Mouse (Mus musculus) heart, embryonic 13.5 days (tissue): Measurements from ENCODE around the gene Me1. TPM values are rescaled to one million over a fixed set of nuclear protein-coding genes. Genes with fewer than 3 reads are reported as not detected.
"Not testable (repeated sequence)": the region's sequence is repeated elsewhere in the genome, so short reads cannot be mapped to it uniquely, and the experiment has no call there.

Experiments
- ATAC-seq: fragments of 200-750 bp; cut with Nextera tagmentation; 2 replicates; pipeline ENCODE4 v1.8.0; 2017; ENCODE audit warnings: moderate TSS enrichment; ENCODE audit not compliant: insufficient number of reproducible peaks, low FRiP score, low TSS enrichment; ENCODE audit errors: extremely low read depth
- H3K27ac ChIP-seq: fragments of 300-500 bp; sonication (generic); replicated peaks from 2 replicates; pipeline ENCODE4 v1.5.1; 2015; ENCODE audit warnings: moderate library complexity, mild to moderate bottlenecking, inconsistent platforms
- H3K27me3 ChIP-seq: fragments of 300-500 bp; sonication (generic); replicated peaks from 2 replicates; pipeline ENCODE4 v1.6.1; 2015; ENCODE audit warnings: mild to moderate bottlenecking, inconsistent platforms
- H3K36me3 ChIP-seq: fragments of 300-500 bp; sonication (generic); 2 replicates; pipeline ENCODE4 v1.6.1; 2015; ENCODE audit warnings: mild to moderate bottlenecking, inconsistent platforms
- H3K4me1 ChIP-seq: fragments of 300-500 bp; sonication (generic); 2 replicates; pipeline ENCODE4 v1.6.1; 2015; ENCODE audit warnings: inconsistent platforms
- H3K4me2 ChIP-seq: fragments of 300-500 bp; sonication (generic); 2 replicates; pipeline ENCODE4 v1.6.1; 2015; ENCODE audit warnings: inconsistent platforms, mild to moderate bottlenecking, moderate library complexity
- H3K4me3 ChIP-seq: fragments of 300-500 bp; sonication (generic); 2 replicates; pipeline ENCODE4 v1.5.1; 2015; ENCODE audit warnings: moderate library complexity, mild to moderate bottlenecking, inconsistent platforms
- H3K9ac ChIP-seq: fragments of 300-500 bp; sonication (generic); 2 replicates; pipeline ENCODE4 v1.6.1; 2015; ENCODE audit warnings: inconsistent platforms, mild to moderate bottlenecking, moderate library complexity
- H3K9me3 ChIP-seq: fragments of 300-500 bp; sonication (generic); 2 replicates; pipeline ENCODE4 v1.6.1; 2016; ENCODE audit warnings: inconsistent platforms
- WGBS: fragments of 180-500 bp; shearing (Covaris S2); methylation state at CpG from one replicate; pipeline ENCODE4 v1.1.7; 2015; ENCODE audit warnings: mixed read lengths; 5-methylcytosine and 5-hydroxymethylcytosine counted together
- polyA plus RNA-seq: library from polyadenylated mRNA; unstranded; fragments of >200 nt; fragmentation: Nextera tagmentation; extraction: Ambion mirVana; gene quantifications from 2 replicates; pipeline ENCODE4 v1.2.1, GENCODE M21; 2015

The Me1 gene
- polyA plus RNA-seq, 1 experiment from 2014 or later: 32.2 TPM

- Histone ChIP-seq H3K4me1 (peaks cover 28% of the 10 kb centered on the region), H3K4me3 (no peak overlapping the region), H3K4me2 (no peak overlapping the region), H3K27me3 (no peaks in the 10 kb centered on the region), H3K9ac (no peak overlapping the region), H3K36me3 (no peaks in the 10 kb centered on the region), H3K27ac (no peak overlapping the region), H3K9me3 (no peaks in the 10 kb centered on the region)
- WGBS: 75% methylated on average over 3 of the region's 3 CpGs
- no peak for ATAC-seq
Measured at GRCm38 (mm10) chr9:86626906-86627305, 68.8 kb downstream of the Me1 start.

- ATAC-seq: no peak
- no peaks in the 10 kb centered on the region for H3K27me3 ChIP-seq
- H3K4me2 ChIP-seq: no peak overlapping the region
- H3K4me1 ChIP-seq: peaks cover 21% of the 10 kb centered on the region
- H3K9ac ChIP-seq: no peak overlapping the region
- H3K36me3 ChIP-seq: no peaks in the 10 kb centered on the region
- WGBS: 83% methylated on average over 6 of the region's 6 CpGs
- H3K9me3 ChIP-seq: no peaks in the 10 kb centered on the region
- no peak overlapping the region for H3K27ac ChIP-seq
- no peak overlapping the region for H3K4me3 ChIP-seq
Measured at GRCm38 (mm10) chr9:86624781-86625180, 71.0 kb downstream of the Me1 start.

- Histone ChIP-seq H3K9ac (no peak overlapping the region), H3K36me3 (no peaks in the 10 kb centered on the region), H3K4me1 (peaks cover 22% of the 10 kb centered on the region), H3K9me3 (no peaks in the 10 kb centered on the region), H3K4me2 (no peak overlapping the region), H3K27me3 (no peaks in the 10 kb centered on the region), H3K4me3 (no peak overlapping the region), H3K27ac (no peak overlapping the region)
- ATAC-seq: no peak
- WGBS: 78% methylated on average over 12 of the region's 12 CpGs
Measured at GRCm38 (mm10) chr9:86624039-86624438, 71.7 kb downstream of the Me1 start.

- no peaks in the 10 kb centered on the region for H3K36me3 ChIP-seq
- H3K27ac ChIP-seq: no peak overlapping the region
- H3K4me3 ChIP-seq: no peak overlapping the region
- no peaks in the 10 kb centered on the region for H3K9me3 ChIP-seq
- ATAC-seq: no peak
- no peaks in the 10 kb centered on the region for H3K27me3 ChIP-seq
- H3K4me1 ChIP-seq: peaks cover 32% of the 10 kb centered on the region
- 74% methylated on average over 2 of the region's 2 CpGs for WGBS
- no peak overlapping the region for H3K4me2 ChIP-seq
- H3K9ac ChIP-seq: no peak overlapping the region
Measured at GRCm38 (mm10) chr9:86622062-86622461, 73.7 kb downstream of the Me1 start.

DNA sequence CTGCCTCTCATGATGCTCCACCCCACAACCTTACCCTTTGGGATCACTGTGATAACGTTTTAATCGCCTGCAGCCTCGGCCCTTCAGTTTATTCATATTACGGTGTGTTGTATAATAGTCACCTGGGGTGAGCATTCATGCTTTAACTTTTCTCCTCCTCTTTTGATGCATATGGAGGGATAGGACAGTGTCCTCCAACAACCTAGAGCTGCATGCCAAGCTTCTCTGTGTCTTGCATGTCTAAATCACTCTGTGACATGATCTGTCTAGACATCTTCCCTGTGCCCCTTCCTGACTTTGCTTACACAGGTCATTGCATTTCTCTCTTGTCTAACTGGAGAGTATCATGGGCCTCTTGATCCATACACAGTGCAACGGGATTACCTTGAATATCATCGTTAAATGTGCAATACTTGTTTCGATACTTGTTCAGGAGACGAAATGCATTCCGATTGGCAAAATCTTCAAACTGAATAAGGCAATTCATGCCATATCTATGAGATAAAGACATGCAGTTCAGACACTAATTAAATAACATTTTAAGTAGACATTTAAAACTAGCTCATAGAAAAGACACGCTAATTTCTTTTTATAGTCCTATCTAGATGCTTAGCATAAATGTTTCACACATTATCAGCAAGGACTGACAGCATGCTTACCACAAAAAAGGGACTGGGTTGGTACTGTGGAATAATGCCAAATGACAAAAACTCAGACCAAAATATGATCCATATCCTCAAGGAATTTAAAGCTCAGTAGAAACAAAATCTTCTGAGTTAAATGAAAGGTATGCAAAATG lies 76.2 kb downstream of the Me1 start:
- Histone ChIP-seq H3K9me3 (no peaks in the 10 kb centered on the region), H3K4me1 (peaks cover 28% of the 10 kb centered on the region), H3K4me2 (no peak overlapping the region), H3K27ac (0 out of 2 replicates have a peak overlapping the region, but pooled peaks have one; percentile 1), H3K9ac (no peak overlapping the region), H3K4me3 (no peak overlapping the region), H3K36me3 (no peaks in the 10 kb centered on the region), H3K27me3 (no peaks in the 10 kb centered on the region)
- 69% methylated on average over 10 of the region's 10 CpGs for WGBS
- no peak for ATAC-seq

- peak overlapping the region; percentile 51 for H3K27ac ChIP-seq
- WGBS: 48% methylated on average over 7 of the region's 7 CpGs
- no peak for ATAC-seq
Measured at GRCm38 (mm10) chr9:86617837-86618492, 77.8 kb downstream of the Me1 start.

GRCm38 (mm10) chr9:86615765-86616164 lies 80.0 kb downstream of the Me1 start:
- H3K4me1 ChIP-seq: peaks cover 28% of the 10 kb centered on the region
- WGBS: 73% methylated on average over 1 of the region's 1 CpGs
- ATAC-seq: no peak

More at GRCm38 (mm10) chr9:86617837-86618492, 77.8 kb downstream of the Me1 start:
- H3K9me3 ChIP-seq: no peaks in the 10 kb centered on the region
- H3K9ac ChIP-seq: no peak overlapping the region
- no peaks in the 10 kb centered on the region for H3K27me3 ChIP-seq
- H3K4me2 ChIP-seq: no peak overlapping the region
- H3K4me3 ChIP-seq: no peak overlapping the region
- H3K4me1 ChIP-seq: peaks cover 28% of the 10 kb centered on the region
- no peaks in the 10 kb centered on the region for H3K36me3 ChIP-seq

DNA sequence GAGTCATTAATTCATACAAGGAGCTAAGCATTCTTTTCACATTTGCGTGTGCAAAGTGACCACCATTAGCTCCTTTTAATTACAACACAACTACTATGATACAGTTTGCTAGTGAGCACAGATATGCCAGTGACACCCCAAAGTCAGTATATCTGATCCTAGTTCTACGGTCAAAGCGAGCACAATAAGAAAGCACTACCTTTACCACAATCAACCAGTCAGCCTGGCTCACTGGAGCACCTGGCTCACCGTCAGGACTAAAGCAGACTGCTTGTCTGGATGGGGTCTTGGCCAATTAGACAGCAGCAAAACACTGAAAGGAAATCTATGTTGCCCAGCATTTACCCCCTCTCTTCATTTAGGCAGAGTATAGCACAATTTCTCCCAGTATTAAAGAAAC lies 83.7 kb downstream of the Me1 start:
- no peak for ATAC-seq
- H3K9ac ChIP-seq: no peak overlapping the region
- peaks cover 9% of the 10 kb centered on the region for H3K4me1 ChIP-seq
- H3K36me3 ChIP-seq: peaks cover 12% of the 10 kb centered on the region
- no peak overlapping the region for H3K4me2 ChIP-seq
- H3K27ac ChIP-seq: no peak overlapping the region
- 87% methylated on average over 4 of the region's 4 CpGs for WGBS
- no peak overlapping the region for H3K4me3 ChIP-seq
- H3K27me3 ChIP-seq: no peaks in the 10 kb centered on the region
- H3K9me3 ChIP-seq: no peaks in the 10 kb centered on the region

More at GRCm38 (mm10) chr9:86615765-86616164, 80.0 kb downstream of the Me1 start:
- Histone ChIP-seq H3K4me3 (no peak overlapping the region), H3K27me3 (no peaks in the 10 kb centered on the region), H3K4me2 (no peak overlapping the region), H3K36me3 (peaks cover 10% of the 10 kb centered on the region), H3K27ac (no peak overlapping the region), H3K9ac (no peak overlapping the region), H3K9me3 (no peaks in the 10 kb centered on the region)

DNA sequence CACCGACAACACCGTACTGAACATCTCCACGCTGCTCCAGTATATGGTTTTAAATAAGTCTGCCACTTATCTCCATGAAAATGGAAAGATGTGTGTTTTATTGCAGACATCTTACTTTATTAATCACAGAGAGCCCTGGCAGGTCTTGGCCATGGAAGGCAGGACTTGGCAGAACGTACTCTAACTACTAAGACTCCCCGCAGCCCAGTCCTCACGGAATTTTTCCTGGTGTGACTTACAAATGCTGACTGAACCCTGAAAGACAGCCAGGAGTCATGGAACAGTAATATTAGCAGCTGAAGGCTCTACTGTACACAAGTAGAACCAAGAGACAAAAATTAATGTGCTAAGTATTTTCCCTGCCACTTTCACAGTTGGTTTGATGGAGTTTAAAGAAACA lies 90.0 kb downstream of the Me1 start:
- Histone ChIP-seq H3K4me3 (no peak overlapping the region), H3K27ac (peak overlapping the region; percentile 59), H3K4me2 (no peak overlapping the region), H3K36me3 (peaks cover 2% of the 10 kb centered on the region), H3K9me3 (no peaks in the 10 kb centered on the region), H3K27me3 (no peaks in the 10 kb centered on the region), H3K4me1 (peaks cover 21% of the 10 kb centered on the region), H3K9ac (no peak overlapping the region)
- WGBS: 66% methylated on average over 6 of the region's 6 CpGs
- ATAC-seq: no peak

GRCm38 (mm10) chr9:86599723-86600303 lies 95.9 kb downstream of the Me1 start:
- Histone ChIP-seq H3K9ac (peak overlapping the region; percentile 47; the same call in 1 of the 2 replicates), H3K4me2 (peak overlapping the region; percentile 34), H3K4me1 (peaks cover 30% of the 10 kb centered on the region), H3K36me3 (peaks cover 18% of the 10 kb centered on the region), H3K27ac (peak overlapping the region; percentile 83), H3K9me3 (no peaks in the 10 kb centered on the region), H3K27me3 (no peaks in the 10 kb centered on the region), H3K4me3 (no peak overlapping the region)
- WGBS: 9% methylated on average over 8 of the region's 8 CpGs
- ATAC-seq: no peak; the same call in 1 of the 2 replicates

GRCm38 (mm10) chr9:86596983-86597382 lies 98.8 kb downstream of the Me1 start:
- peaks cover 46% of the 10 kb centered on the region for H3K4me1 ChIP-seq
- H3K9ac ChIP-seq, H3K9me3 ChIP-seq, ATAC-seq, H3K4me3 ChIP-seq, H3K27ac ChIP-seq, H3K4me2 ChIP-seq, H3K27me3 ChIP-seq: not testable (repeated sequence)
- peaks cover 18% of the 10 kb centered on the region for H3K36me3 ChIP-seq
